Mouse (Mus musculus): ENCODE results near the gene Acap3.

DNA sequence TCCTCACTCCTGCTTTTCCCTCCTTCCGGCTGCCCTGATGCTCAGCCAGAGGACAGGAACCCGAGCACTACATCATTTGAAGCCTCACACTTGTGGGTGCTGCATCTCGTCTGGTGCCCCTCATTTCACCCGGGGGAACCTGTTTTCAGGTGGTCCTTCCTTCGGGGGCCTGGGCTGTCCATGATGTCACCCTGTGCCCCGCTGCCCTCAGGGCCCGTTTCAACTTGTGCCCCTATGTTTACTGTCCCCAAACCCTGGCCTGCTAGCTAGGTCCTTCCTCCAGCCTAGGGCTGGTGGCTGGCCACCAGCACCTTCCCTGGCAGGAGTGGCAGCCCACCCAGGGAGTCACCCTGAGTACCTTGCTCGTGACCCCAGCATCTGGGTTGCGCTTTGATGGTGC lies 14.5 kb downstream of the Acap3 start:
- TF ChIP-seq CTCF (IDR thresholded peaks at IDR 0.05; ENCODE audit: control insufficient read depth, insufficient read depth, insufficient replicate concordance, low read depth, low read length) (no peak), POLR2A (IDR thresholded peaks at IDR 0.05; ENCODE audit: control insufficient read depth, low read depth, low read length) (no peak)
